Mouse (Mus musculus): Measurements from ENCODE around the gene Rbfox3.

The Rbfox3 gene

GRCm38 (mm10) chr11:118443201-118443970 is 468.0 kb downstream of the Rbfox3 start:
- DNase-seq (ENCODE audit: low spot score in 2 of 2): no peak

- DNase-seq (ENCODE audit: low spot score in 2 of 2): no peak
These were observed 468.7 kb downstream of the Rbfox3 start for GRCm38 (mm10) chr11:118442691-118443090.

Data from frontal cortex, postnatal 10 days (tissue).